Mouse (Mus musculus): ENCODE results near the gene Akap7.

- TF ChIP-seq POLR2A (IDR thresholded peaks at IDR 0.05; ENCODE audit: low read depth, low read length) (no peak), CTCF (IDR thresholded peaks at IDR 0.05; ENCODE audit: extremely low read depth, insufficient read length, insufficient replicate concordance, low read depth, low read length) (peak; percentile 52; the same call in 1 of the 2 replicates)
Measured at GRCm38 (mm10) chr10:25246173-25246572, 61.5 kb downstream of the Akap7 start.
